Mouse (Mus musculus) hindbrain, embryonic 12.5 days (tissue): ENCODE measurements around the gene Stk25. TPM values are rescaled to one million over a fixed set of nuclear protein-coding genes. Genes with fewer than 3 reads are reported as not detected.
"Not testable (repeated sequence)": the region's sequence is repeated elsewhere in the genome, so short reads cannot be mapped to it uniquely, and the experiment has no call there.

Source experiments
- ATAC-seq: fragments of 200-750 bp; cut with Nextera tagmentation; 2 replicates; pipeline ENCODE4 v1.8.0; 2017; ENCODE audit warnings: moderate TSS enrichment; ENCODE audit not compliant: low FRiP score
- H3K27ac ChIP-seq: fragments of 300-500 bp; sonication (generic); 2 replicates; pipeline ENCODE4 v1.5.1; 2016; ENCODE audit warnings: mild to moderate bottlenecking
- H3K27me3 ChIP-seq: fragments of 300-500 bp; sonication (generic); 2 replicates; pipeline ENCODE4 v1.6.1; 2016; ENCODE audit warnings: mild to moderate bottlenecking
- H3K36me3 ChIP-seq: fragments of 300-500 bp; sonication (generic); 2 replicates; pipeline ENCODE4 v1.6.1; 2016; ENCODE audit warnings: mild to moderate bottlenecking
- H3K4me1 ChIP-seq: fragments of 300-500 bp; sonication (generic); 2 replicates; pipeline ENCODE4 v1.6.1; 2016
- H3K4me2 ChIP-seq: fragments of 300-500 bp; sonication (generic); replicated peaks from 2 replicates; pipeline ENCODE4 v1.6.1; 2016; ENCODE audit warnings: mild to moderate bottlenecking
- H3K4me3 ChIP-seq: fragments of 300-500 bp; sonication (generic); 2 replicates; pipeline ENCODE4 v1.5.1; 2016; ENCODE audit warnings: mild to moderate bottlenecking
- H3K9ac ChIP-seq: fragments of 300-500 bp; sonication (generic); 2 replicates; pipeline ENCODE4 v1.6.1; 2016; ENCODE audit warnings: mild to moderate bottlenecking, moderate library complexity
- H3K9me3 ChIP-seq: fragments of 300-500 bp; sonication (generic); replicated peaks from 2 replicates; pipeline ENCODE4 v1.6.1; 2016; ENCODE audit warnings: mild to moderate bottlenecking
- WGBS: fragments of 180-500 bp; shearing (Covaris S2); methylation state at CpG from one replicate; pipeline ENCODE4 v1.1.7; 2016; 5-methylcytosine and 5-hydroxymethylcytosine counted together
- polyA plus RNA-seq: library from polyadenylated mRNA; unstranded; fragments of >200 nt; fragmentation: Nextera tagmentation; extraction: Ambion mirVana; gene quantifications from 2 replicates; pipeline ENCODE4 v1.2.1, GENCODE M21; 2016

Stk25 gene
- 249 and 254 TPM in 2 replicates for polyA plus RNA-seq

GRCm38 (mm10) chr1:93658559-93658958 lies at the start of gene Stk25:
Stk25 (minus strand) TSS chr1:93658659.
- H3K27ac ChIP-seq, H3K9me3 ChIP-seq, ATAC-seq, H3K27me3 ChIP-seq, H3K4me2 ChIP-seq, H3K4me1 ChIP-seq, H3K9ac ChIP-seq, H3K4me3 ChIP-seq, H3K36me3 ChIP-seq: not testable (repeated sequence)

GRCm38 (mm10) chr1:93705389-93705788 lies 46.9 kb upstream of the Stk25 start:
- WGBS, result 72% methylated on average over 3 of the region's 3 CpGs

GRCm38 (mm10) chr1:93704341-93704740 lies 45.9 kb upstream of the Stk25 start:
- no peak overlapping the region for H3K27ac ChIP-seq
- H3K9me3 ChIP-seq, result no peaks in the 10 kb centered on the region
- no peak overlapping the region for H3K4me3 ChIP-seq
- no peaks in the 10 kb centered on the region for H3K4me1 ChIP-seq
- 85% methylated on average over 9 of the region's 9 CpGs for WGBS
- no peaks in the 10 kb centered on the region for H3K27me3 ChIP-seq
- H3K4me2 ChIP-seq, result no peak overlapping the region
- no peak overlapping the region for H3K9ac ChIP-seq
- no peak for ATAC-seq
- peaks cover 15% of the 10 kb centered on the region for H3K36me3 ChIP-seq

More at GRCm38 (mm10) chr1:93705389-93705788, 46.9 kb upstream of the Stk25 start:
- no peak for ATAC-seq
- Histone ChIP-seq H3K36me3 (peaks cover 15% of the 10 kb centered on the region), H3K9ac (no peak overlapping the region), H3K4me1 (no peaks in the 10 kb centered on the region), H3K4me3 (no peak overlapping the region), H3K4me2 (no peak overlapping the region), H3K27ac (no peak overlapping the region), H3K27me3 (no peaks in the 10 kb centered on the region), H3K9me3 (no peaks in the 10 kb centered on the region)

- no peaks in the 10 kb centered on the region for H3K4me1 ChIP-seq
- H3K27me3 ChIP-seq, result no peaks in the 10 kb centered on the region
- H3K9ac ChIP-seq, result no peak overlapping the region
- H3K36me3 ChIP-seq, result peaks cover 15% of the 10 kb centered on the region
- no peak overlapping the region for H3K27ac ChIP-seq
- no peak overlapping the region for H3K4me2 ChIP-seq
- no peak for ATAC-seq
- H3K9me3 ChIP-seq, result no peaks in the 10 kb centered on the region
- WGBS, result 96% methylated on average over 10 of the region's 10 CpGs
- no peak overlapping the region for H3K4me3 ChIP-seq
Measured at GRCm38 (mm10) chr1:93703472-93704048, 45.1 kb upstream of the Stk25 start.

- peaks cover 15% of the 10 kb centered on the region for H3K36me3 ChIP-seq
- no peak overlapping the region for H3K4me2 ChIP-seq
- no peaks in the 10 kb centered on the region for H3K27me3 ChIP-seq
- no peak for ATAC-seq
- WGBS, result 90% methylated on average over 1 of the region's 1 CpGs
- no peaks in the 10 kb centered on the region for H3K9me3 ChIP-seq
- H3K9ac ChIP-seq, result no peak overlapping the region
- H3K4me3 ChIP-seq, result no peak overlapping the region
- H3K4me1 ChIP-seq, result no peaks in the 10 kb centered on the region
- no peak overlapping the region for H3K27ac ChIP-seq
Measured at GRCm38 (mm10) chr1:93702106-93702505, 43.6 kb upstream of the Stk25 start.

- ATAC-seq, result no peak
- WGBS, result 89% methylated on average over 4 of the region's 4 CpGs
- H3K9me3 ChIP-seq, result no peaks in the 10 kb centered on the region
- no peaks in the 10 kb centered on the region for H3K4me1 ChIP-seq
- no peak overlapping the region for H3K4me2 ChIP-seq
- H3K27ac ChIP-seq, result no peak overlapping the region
- no peak overlapping the region for H3K9ac ChIP-seq
- H3K27me3 ChIP-seq, result no peaks in the 10 kb centered on the region
- peaks cover 8% of the 10 kb centered on the region for H3K36me3 ChIP-seq
- no peak overlapping the region for H3K4me3 ChIP-seq
Measured at GRCm38 (mm10) chr1:93699159-93699558, 40.7 kb upstream of the Stk25 start.

GRCm38 (mm10) chr1:93697317-93697716 lies 38.9 kb upstream of the Stk25 start:
- no peaks in the 10 kb centered on the region for H3K27me3 ChIP-seq
- H3K4me1 ChIP-seq, result no peaks in the 10 kb centered on the region
- no peak overlapping the region for H3K4me3 ChIP-seq
- H3K27ac ChIP-seq, result no peak overlapping the region
- ATAC-seq, result no peak
- peaks cover 8% of the 10 kb centered on the region for H3K36me3 ChIP-seq
- H3K9ac ChIP-seq, result no peak overlapping the region
- 56% methylated on average over 3 of the region's 3 CpGs for WGBS
- no peak overlapping the region for H3K4me2 ChIP-seq
- H3K9me3 ChIP-seq, result no peaks in the 10 kb centered on the region

- Histone ChIP-seq H3K4me3 (no peak overlapping the region), H3K9ac (no peak overlapping the region), H3K36me3 (peaks cover 15% of the 10 kb centered on the region), H3K27me3 (no peaks in the 10 kb centered on the region), H3K4me1 (no peaks in the 10 kb centered on the region), H3K27ac (no peak overlapping the region), H3K4me2 (no peak overlapping the region), H3K9me3 (no peaks in the 10 kb centered on the region)
- no peak for ATAC-seq
- WGBS, result 89% methylated on average over 6 of the region's 6 CpGs
Measured at GRCm38 (mm10) chr1:93694966-93695365, 36.5 kb upstream of the Stk25 start.

- Histone ChIP-seq H3K4me1 (no peaks in the 10 kb centered on the region), H3K4me3 (no peak overlapping the region), H3K27ac (no peak overlapping the region), H3K36me3 (peaks cover 15% of the 10 kb centered on the region), H3K27me3 (no peaks in the 10 kb centered on the region), H3K4me2 (no peak overlapping the region), H3K9ac (no peak overlapping the region), H3K9me3 (no peaks in the 10 kb centered on the region)
- no peak for ATAC-seq
- WGBS, result 97% methylated on average over 10 of the region's 10 CpGs
Measured at GRCm38 (mm10) chr1:93693943-93694342, 35.5 kb upstream of the Stk25 start.

GRCm38 (mm10) chr1:93693502-93693901 lies 35.0 kb upstream of the Stk25 start:
- H3K4me2 ChIP-seq, result no peak overlapping the region
- ATAC-seq, result no peak
- no peak overlapping the region for H3K4me3 ChIP-seq
- H3K9ac ChIP-seq, result no peak overlapping the region
- 87% methylated on average over 3 of the region's 3 CpGs for WGBS
- peaks cover 15% of the 10 kb centered on the region for H3K36me3 ChIP-seq
- no peaks in the 10 kb centered on the region for H3K27me3 ChIP-seq
- no peaks in the 10 kb centered on the region for H3K9me3 ChIP-seq
- H3K27ac ChIP-seq, result no peak overlapping the region
- no peaks in the 10 kb centered on the region for H3K4me1 ChIP-seq

GRCm38 (mm10) chr1:93692773-93693172 lies 34.3 kb upstream of the Stk25 start:
- WGBS, result 95% methylated on average over 9 of the region's 9 CpGs
- H3K4me1 ChIP-seq, result 0 out of 2 replicates have a peak, but pooled peaks cover 4% of the 10 kb centered on the region

GRCm38 (mm10) chr1:93691786-93692357 lies 33.4 kb upstream of the Stk25 start:
- H3K36me3 ChIP-seq, result peaks cover 15% of the 10 kb centered on the region
- no peak overlapping the region for H3K4me2 ChIP-seq
- H3K4me3 ChIP-seq, result no peak overlapping the region
- WGBS, result 74% methylated on average over 10 of the region's 10 CpGs
- peaks cover 7% of the 10 kb centered on the region; the same call in 1 of the 2 replicates for H3K4me1 ChIP-seq
- no peak for ATAC-seq
- H3K27me3 ChIP-seq, result no peaks in the 10 kb centered on the region; the same call in 1 of the 2 replicates
- no peak overlapping the region for H3K9ac ChIP-seq
- H3K27ac ChIP-seq, result no peak overlapping the region
- no peaks in the 10 kb centered on the region for H3K9me3 ChIP-seq

More at GRCm38 (mm10) chr1:93692773-93693172, 34.3 kb upstream of the Stk25 start:
- Histone ChIP-seq H3K4me3 (no peak overlapping the region), H3K36me3 (peaks cover 15% of the 10 kb centered on the region), H3K9me3 (no peaks in the 10 kb centered on the region), H3K27ac (no peak overlapping the region), H3K9ac (no peak overlapping the region), H3K4me2 (no peak overlapping the region), H3K27me3 (no peaks in the 10 kb centered on the region)
- ATAC-seq, result no peak

- Histone ChIP-seq H3K36me3 (peaks cover 15% of the 10 kb centered on the region), H3K4me3 (no peak overlapping the region), H3K4me1 (peaks cover 14% of the 10 kb centered on the region; the same call in 1 of the 2 replicates), H3K4me2 (no peak overlapping the region), H3K27ac (no peak overlapping the region), H3K27me3 (peaks cover 5% of the 10 kb centered on the region; the same call in 1 of the 2 replicates), H3K9me3 (no peaks in the 10 kb centered on the region), H3K9ac (no peak overlapping the region)
- ATAC-seq, result no peak
- WGBS, result 91% methylated on average over 8 of the region's 8 CpGs
Measured at GRCm38 (mm10) chr1:93691106-93691505, 32.6 kb upstream of the Stk25 start.
